11 mouse cellular contexts compared by ENCODE assay signal in genomic region chr5:92195716-92196115, GRCm38 (mm10). TPM values are rescaled to one million over a fixed set of nuclear protein-coding genes. Genes with fewer than 3 reads are reported as not detected.
DNase-seq lines count a peak whose midpoint lies in the region; ATAC-seq and TF ChIP-seq lines count a peak whose summit lies in the region.
"Not testable (repeated sequence)": the region's sequence is repeated elsewhere in the genome, so short reads cannot be mapped to it uniquely, and the experiment has no call there.
"Had no signal": no experiment of that assay in that cellular context is flagged by ENCODE, and none has a peak within 500 bp of the region (broad histone marks: within the 10 kb centered on the region; RNA-seq: fewer than 3 reads in every experiment).

No protein-coding gene starts in this region.

- TF ChIP-seq POLR2A in brain, embryonic 14.5 days (IDR thresholded peaks at IDR 0.05; ENCODE audit: borderline replicate concordance, extremely low read depth, insufficient read depth, insufficient read length, poor library complexity, severe bottlenecking), result not testable (repeated sequence)

- H3K9ac ChIP-seq in forebrain, embryonic 13.5 days; hindbrain, embryonic 11.5 days (ENCODE audit: low read depth, low read length); lung, postnatal 0 days (replicated peaks; ENCODE audit: low read depth): not testable (repeated sequence)

- WGBS in forebrain, embryonic 13.5 days, result 60% methylated on average over 2 of the region's 2 CpGs
- 56% methylated on average over 2 of the region's 2 CpGs for WGBS in hindbrain, embryonic 11.5 days
- WGBS in lung, postnatal 0 days, result 68% methylated on average over 2 of the region's 2 CpGs

- TF ChIP-seq CTCF in brain, embryonic 14.5 days (IDR thresholded peaks at IDR 0.05; ENCODE audit: borderline replicate concordance, extremely low read depth, insufficient read depth, insufficient read length), result peak; percentile 75
- peak; percentile 77 for TF ChIP-seq CTCF in lung, postnatal 0 days (IDR thresholded peaks at IDR 0.05)

- not testable (repeated sequence) for H3K27ac ChIP-seq in forebrain, embryonic 13.5 days; hindbrain, embryonic 11.5 days (ENCODE audit: low read depth, low read length); lung, postnatal 0 days (ENCODE audit: low read length)

- peak; percentile 21 for DNase-seq in Muller cell, postnatal 12 days (ENCODE audit: inconsistent ontology term)
- peak; percentile 59 for DNase-seq in brain, embryonic 14.5 days (ENCODE audit: low read depth)
- peak; percentile 35 for DNase-seq in hindbrain, embryonic 11.5 days (ENCODE audit: low spot score)
- DNase-seq in layer of hippocampus, adult 11-12 months (ENCODE audit: low spot score), result peak; percentile 25
- peak; percentile 51 for DNase-seq in lung, postnatal 0 days (ENCODE audit: low spot score)
- DNase-seq in retina, embryonic 14.5 days (ENCODE audit: low spot score), result peak; percentile 42
- DNase-seq in thymus, postnatal 4 days, result peak; percentile 74

- not testable (repeated sequence) for H3K4me1 ChIP-seq in forebrain, embryonic 13.5 days; hindbrain, embryonic 11.5 days (replicated peaks; ENCODE audit: control insufficient read depth, insufficient read depth, low read length); lung, postnatal 0 days (ENCODE audit: insufficient read depth, low read depth, low read length)

- H3K4me2 ChIP-seq in forebrain, embryonic 13.5 days; hindbrain, embryonic 11.5 days (replicated peaks; ENCODE audit: low read depth, low read length); lung, postnatal 0 days (replicated peaks; ENCODE audit: low read depth, low read length): not testable (repeated sequence)

- H3K4me3 ChIP-seq in forebrain, embryonic 13.5 days; hindbrain, embryonic 11.5 days (ENCODE audit: low read depth, low read length); lung, postnatal 0 days (ENCODE audit: low read depth, low read length): not testable (repeated sequence)

- not testable (repeated sequence) for H3K9me3 ChIP-seq in forebrain, embryonic 13.5 days (replicated peaks); hindbrain, embryonic 11.5 days (ENCODE audit: control insufficient read depth, low read length); lung, postnatal 0 days (ENCODE audit: low read length)

- peaks cover 58% of the 10 kb centered on the region for H3K36me3 ChIP-seq in forebrain, embryonic 13.5 days (ENCODE audit: poor library complexity, severe bottlenecking)
- H3K36me3 ChIP-seq in hindbrain, embryonic 11.5 days (ENCODE audit: control insufficient read depth, insufficient read depth, low read length), result not testable (repeated sequence)
- peaks cover 48% of the 10 kb centered on the region for H3K36me3 ChIP-seq in lung, postnatal 0 days (ENCODE audit: insufficient read depth, low read length)

- not testable (repeated sequence) for H3K27me3 ChIP-seq in forebrain, embryonic 13.5 days; hindbrain, embryonic 11.5 days (ENCODE audit: control insufficient read depth, insufficient read depth, low read length); lung, postnatal 0 days (replicated peaks; ENCODE audit: insufficient read depth, low read length)

- ATAC-seq in forebrain, embryonic 13.5 days, result peak; percentile 63; the same call in 1 of the 2 replicates
- not testable (repeated sequence) for ATAC-seq in hindbrain, embryonic 11.5 days (ENCODE audit: low FRiP score); lung, postnatal 0 days

- not testable (repeated sequence) for TF ChIP-seq EP300 in lung, postnatal 0 days (IDR thresholded peaks at IDR 0.05)

RNA-seq across cellular contexts. Expression of gene U90926, which starts 19.5 kb away (rescaled TPM):
- not detected in 2 replicates for polyA plus RNA-seq in brain, embryonic 14.5 days (2012; rRNA removed)
- polyA plus RNA-seq in forebrain, embryonic 13.5 days (2015; fragmentation: Nextera tagmentation; extraction: Ambion mirVana), result not detected in 2 replicates
- not detected in 2 replicates for polyA plus RNA-seq in hindbrain, embryonic 11.5 days (2014; fragmentation: Nextera tagmentation; extraction: Ambion mirVana)
- not detected in 2 replicates for polyA plus RNA-seq in lung, postnatal 0 days (2015; fragmentation: Nextera tagmentation; extraction: Ambion mirVana)
- polyA plus RNA-seq: activated CD4-positive, CD25-positive, alpha-beta regulatory T cell, adult 4 months; heart, embryonic 16.5 days; liver, embryonic 15.5 days had no signal

RNA-seq across cellular contexts. Expression of gene Uso1, which starts 58.0 kb away (rescaled TPM):
- polyA plus RNA-seq in brain, embryonic 14.5 days (2012; rRNA removed), result 39.4 and 46.2 TPM in 2 replicates
- 42.6 and 43.9 TPM in 2 replicates for polyA plus RNA-seq in forebrain, embryonic 13.5 days (2015; fragmentation: Nextera tagmentation; extraction: Ambion mirVana)
- 31.3 and 34.1 TPM in 2 replicates for polyA plus RNA-seq in hindbrain, embryonic 11.5 days (2014; fragmentation: Nextera tagmentation; extraction: Ambion mirVana)
- polyA plus RNA-seq in lung, postnatal 0 days (2015; fragmentation: Nextera tagmentation; extraction: Ambion mirVana), result 28.8 and 31.7 TPM in 2 replicates

Comparison
In these comparisons a context has a peak if more than half of its experiments do, and no peak if none do; other contexts are left out.
1. DNase-seq: peak in every context shown above with its lines; median percentile 74 in thymus, postnatal 4 days; 59 in brain, embryonic 14.5 days; 51 in lung, postnatal 0 days; 42 in retina, embryonic 14.5 days; 35 in hindbrain, embryonic 11.5 days; 25 in layer of hippocampus, adult 11-12 months; 21 in Muller cell, postnatal 12 days.